ENCODE assay signal across 8 mouse cellular contexts in genomic region chr11:19423841-19424815, GRCm38 (mm10).
DNase-seq lines count a peak whose midpoint lies in the region; ATAC-seq and TF ChIP-seq lines count a peak whose summit lies in the region.

No protein-coding gene starts in this region.

- 69% methylated on average over 20 of the region's 20 CpGs for WGBS in hindbrain, embryonic 15.5 days
- WGBS in hindbrain, embryonic 13.5 days = 72% methylated on average over 20 of the region's 20 CpGs
- WGBS in lung, postnatal 0 days = 50% methylated on average over 20 of the region's 20 CpGs
- WGBS in stomach, embryonic 14.5 days = 45% methylated on average over 20 of the region's 20 CpGs
- 71% methylated on average over 20 of the region's 20 CpGs for WGBS in forebrain, embryonic 16.5 days

- H3K9ac ChIP-seq in hindbrain, embryonic 15.5 days = no peak overlapping the region
- no peak overlapping the region for H3K9ac ChIP-seq in hindbrain, embryonic 13.5 days
- no peak overlapping the region for H3K9ac ChIP-seq in lung, postnatal 0 days (replicated peaks; ENCODE audit: low read depth)
- H3K9ac ChIP-seq in stomach, embryonic 14.5 days (replicated peaks; ENCODE audit: low read depth, low read length) = no peak overlapping the region
- H3K9ac ChIP-seq in forebrain, embryonic 16.5 days (replicated peaks; ENCODE audit: low read depth, low read length) = no peak overlapping the region

- peak overlapping the region; percentile 16; the same call in 1 of the 2 replicates for H3K4me2 ChIP-seq in hindbrain, embryonic 15.5 days
- H3K4me2 ChIP-seq in hindbrain, embryonic 13.5 days = no peak overlapping the region
- H3K4me2 ChIP-seq in lung, postnatal 0 days (replicated peaks; ENCODE audit: low read depth, low read length) = peak overlapping the region; percentile 19
- H3K4me2 ChIP-seq in stomach, embryonic 14.5 days (replicated peaks; ENCODE audit: low read depth, low read length) = peak overlapping the region; percentile 8
- no peak overlapping the region for H3K4me2 ChIP-seq in forebrain, embryonic 16.5 days (ENCODE audit: low read length)

- H3K4me1 ChIP-seq in hindbrain, embryonic 15.5 days (replicated peaks) = 0 out of 2 replicates have a peak, but pooled peaks cover 3% of the 10 kb centered on the region
- H3K4me1 ChIP-seq in hindbrain, embryonic 13.5 days (replicated peaks) = no peaks in the 10 kb centered on the region
- H3K4me1 ChIP-seq in lung, postnatal 0 days (ENCODE audit: insufficient read depth, low read depth, low read length) = no peaks in the 10 kb centered on the region
- no peaks in the 10 kb centered on the region; the same call in 1 of the 2 replicates for H3K4me1 ChIP-seq in stomach, embryonic 14.5 days (ENCODE audit: control insufficient read depth, insufficient read depth, low read length)
- H3K4me1 ChIP-seq in forebrain, embryonic 16.5 days (replicated peaks; ENCODE audit: control insufficient read depth, insufficient read depth, low read length) = no peaks in the 10 kb centered on the region

- H3K27ac ChIP-seq in hindbrain, embryonic 15.5 days (replicated peaks) = no peak overlapping the region
- no peak overlapping the region for H3K27ac ChIP-seq in hindbrain, embryonic 13.5 days
- H3K27ac ChIP-seq in lung, postnatal 0 days (ENCODE audit: low read length) = no peak overlapping the region
- no peak overlapping the region for H3K27ac ChIP-seq in stomach, embryonic 14.5 days (ENCODE audit: low read length)
- no peak overlapping the region for H3K27ac ChIP-seq in forebrain, embryonic 16.5 days (ENCODE audit: low read length)

- TF ChIP-seq CTCF in lung, postnatal 0 days (IDR thresholded peaks at IDR 0.05) = no peak

- no peaks in the 10 kb centered on the region for H3K36me3 ChIP-seq in hindbrain, embryonic 15.5 days
- no peaks in the 10 kb centered on the region for H3K36me3 ChIP-seq in hindbrain, embryonic 13.5 days
- H3K36me3 ChIP-seq in lung, postnatal 0 days (ENCODE audit: insufficient read depth, low read length) = no peaks in the 10 kb centered on the region
- no peaks in the 10 kb centered on the region for H3K36me3 ChIP-seq in stomach, embryonic 14.5 days (ENCODE audit: control insufficient read depth, insufficient read depth, low read length)
- H3K36me3 ChIP-seq in forebrain, embryonic 16.5 days (ENCODE audit: control insufficient read depth, insufficient read depth) = no peaks in the 10 kb centered on the region

- H3K9me3 ChIP-seq in hindbrain, embryonic 15.5 days = no peaks in the 10 kb centered on the region
- no peaks in the 10 kb centered on the region for H3K9me3 ChIP-seq in hindbrain, embryonic 13.5 days
- no peaks in the 10 kb centered on the region for H3K9me3 ChIP-seq in lung, postnatal 0 days (ENCODE audit: low read length)
- H3K9me3 ChIP-seq in stomach, embryonic 14.5 days (ENCODE audit: control insufficient read depth, low read depth, low read length) = no peaks in the 10 kb centered on the region
- no peaks in the 10 kb centered on the region for H3K9me3 ChIP-seq in forebrain, embryonic 16.5 days (ENCODE audit: control insufficient read depth, low read length)

- no peaks in the 10 kb centered on the region for H3K27me3 ChIP-seq in hindbrain, embryonic 15.5 days
- no peaks in the 10 kb centered on the region for H3K27me3 ChIP-seq in hindbrain, embryonic 13.5 days
- H3K27me3 ChIP-seq in lung, postnatal 0 days (replicated peaks; ENCODE audit: insufficient read depth, low read length) = no peaks in the 10 kb centered on the region
- H3K27me3 ChIP-seq in stomach, embryonic 14.5 days (ENCODE audit: control insufficient read depth, insufficient read depth, low read length) = no peaks in the 10 kb centered on the region
- H3K27me3 ChIP-seq in forebrain, embryonic 16.5 days (replicated peaks; ENCODE audit: control insufficient read depth, insufficient read depth, low read length) = no peaks in the 10 kb centered on the region

- no peak for ATAC-seq in hindbrain, embryonic 15.5 days (ENCODE audit: low FRiP score, low read depth)
- ATAC-seq in hindbrain, embryonic 13.5 days (ENCODE audit: low FRiP score) = no peak
- ATAC-seq in lung, postnatal 0 days = peak; percentile 78
- no peak for ATAC-seq in stomach, embryonic 14.5 days (ENCODE audit: insufficient number of reproducible peaks, insufficient read depth, low FRiP score, low read depth)
- ATAC-seq in forebrain, embryonic 16.5 days = no peak

- intact Hi-C loops in gastrocnemius, postnatal 36 days (cut with DNase I) = no loop called here

- peak; percentile 55 for TF ChIP-seq EP300 in lung, postnatal 0 days (IDR thresholded peaks at IDR 0.05)

- no peak overlapping the region for H3K4me3 ChIP-seq in hindbrain, embryonic 15.5 days
- H3K4me3 ChIP-seq in hindbrain, embryonic 13.5 days = no peak overlapping the region
- no peak overlapping the region for H3K4me3 ChIP-seq in lung, postnatal 0 days (ENCODE audit: low read depth, low read length)
- no peak overlapping the region for H3K4me3 ChIP-seq in stomach, embryonic 14.5 days (ENCODE audit: low read depth, low read length)
- H3K4me3 ChIP-seq in forebrain, embryonic 16.5 days (replicated peaks; ENCODE audit: low read length) = no peak overlapping the region

- peak; percentile 17 to 41 for DNase-seq in gastrocnemius, postnatal 36 days
- DNase-seq in layer of hippocampus, adult 18-20 months (ENCODE audit: low spot score in 2 of 2) = peak; percentile 23 to 63
- DNase-seq in lung, postnatal 0 days (ENCODE audit: low spot score) = peak; percentile 66
- no peak for DNase-seq in thymus, postnatal 4 days

Comparison
In these comparisons a context has a peak if more than half of its experiments do, and no peak if none do; other contexts are left out.
1. H3K4me2 ChIP-seq: peak in hindbrain, embryonic 15.5 days (single experiment), lung, postnatal 0 days (single experiment) and stomach, embryonic 14.5 days (single experiment); none in hindbrain, embryonic 13.5 days (single experiment) and forebrain, embryonic 16.5 days (single experiment).